Comparison of ENCODE assay signal across 9 mouse cellular contexts in the genomic region with DNA sequence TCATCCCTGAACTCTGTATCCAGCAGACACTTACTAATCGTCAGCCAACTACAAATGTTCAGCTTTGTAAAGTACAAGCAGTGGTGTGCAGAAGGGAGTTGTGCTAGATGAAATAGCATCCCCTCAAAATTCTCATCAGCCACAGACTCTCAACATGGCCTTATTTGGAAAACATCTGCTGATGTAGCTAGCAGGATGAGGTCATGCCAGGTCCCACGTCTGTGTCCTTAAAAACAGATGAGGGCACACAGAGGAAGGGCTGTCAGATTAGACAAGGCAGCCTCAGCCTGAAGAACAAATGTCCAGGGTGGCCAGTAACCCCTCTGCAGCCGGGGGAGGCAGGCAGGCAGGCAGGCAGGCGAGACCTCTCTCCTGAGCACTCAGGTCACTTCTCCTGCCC. TPM values are rescaled to one million over a fixed set of nuclear protein-coding genes. Genes with fewer than 3 reads are reported as not detected.
A peak's percentile ranks its signal among the peaks of the same experiment; 100 is the strongest.
DNase-seq lines count a peak whose midpoint lies in the region; ATAC-seq and TF ChIP-seq lines count a peak whose summit lies in the region.
"Had no signal": no experiment of that assay in that cellular context is flagged by ENCODE, and none has a peak within 500 bp of the region (broad histone marks: within the 10 kb centered on the region; RNA-seq: fewer than 3 reads in every experiment).

No protein-coding gene starts in this region.

- no peak for DNase-seq in lung, postnatal 25 days (ENCODE audit: low spot score)
- DNase-seq in skeletal muscle tissue, adult 2 months (ENCODE audit: low read depth, low spot score): peak; percentile 52
- DNase-seq in layer of hippocampus, adult 2 months (ENCODE audit: low spot score in 2 of 2): no peak
- DNase-seq in left cerebral cortex, postnatal 36 days (ENCODE audit: low spot score in 2 of 2): no peak
- no peak for DNase-seq in urinary bladder, adult 18-20 months (ENCODE audit: low spot score in 2 of 2)
- DNase-seq: layer of hippocampus, postnatal 36 days had no signal

- H3K36me3 ChIP-seq in lung, embryonic 15.5 days: no peaks in the 10 kb centered on the region
- H3K36me3 ChIP-seq in forebrain, embryonic 13.5 days (ENCODE audit: poor library complexity, severe bottlenecking): no peaks in the 10 kb centered on the region
- H3K36me3 ChIP-seq in intestine, embryonic 16.5 days (ENCODE audit: control insufficient read depth, insufficient read depth, low read length): no peaks in the 10 kb centered on the region

- no peak overlapping the region for H3K4me2 ChIP-seq in lung, embryonic 15.5 days
- peak overlapping the region; percentile 31; the same call in 1 of the 2 replicates for H3K4me2 ChIP-seq in forebrain, embryonic 13.5 days
- no peak overlapping the region for H3K4me2 ChIP-seq in intestine, embryonic 16.5 days (ENCODE audit: low read depth, low read length)

- no peak overlapping the region for H3K4me3 ChIP-seq in lung, embryonic 15.5 days
- H3K4me3 ChIP-seq in forebrain, embryonic 13.5 days: no peak overlapping the region
- no peak overlapping the region for H3K4me3 ChIP-seq in intestine, embryonic 16.5 days (ENCODE audit: low read length)
- no peak overlapping the region for H3K4me3 ChIP-seq in layer of hippocampus, adult 2 months

- ATAC-seq in lung, embryonic 15.5 days (ENCODE audit: borderline replicate concordance, extremely low read depth, low FRiP score, low TSS enrichment): no peak
- ATAC-seq in forebrain, embryonic 13.5 days: no peak
- ATAC-seq in intestine, embryonic 16.5 days: peak; percentile 36; the same call in 1 of the 2 replicates

- H3K9me3 ChIP-seq in lung, embryonic 15.5 days: no peaks in the 10 kb centered on the region
- no peaks in the 10 kb centered on the region; the same call in 1 of the 2 replicates for H3K9me3 ChIP-seq in forebrain, embryonic 13.5 days (replicated peaks)
- no peaks in the 10 kb centered on the region for H3K9me3 ChIP-seq in intestine, embryonic 16.5 days (ENCODE audit: control insufficient read depth, low read length)

- intact Hi-C loops in left cerebral cortex, postnatal 36 days (cut with DNase I): no loop called here

- peak overlapping the region; percentile 73 for H3K27ac ChIP-seq in lung, embryonic 15.5 days
- H3K27ac ChIP-seq in forebrain, embryonic 13.5 days: peak overlapping the region; percentile 82
- H3K27ac ChIP-seq in intestine, embryonic 16.5 days (ENCODE audit: low read length): peak overlapping the region; percentile 80
- H3K27ac ChIP-seq in layer of hippocampus, adult 2 months: no peak overlapping the region

- no peak for TF ChIP-seq CTCF in layer of hippocampus, adult 2 months (conservative IDR thresholded peaks at IDR 0.05)

- no peak overlapping the region for H3K9ac ChIP-seq in lung, embryonic 15.5 days
- H3K9ac ChIP-seq in forebrain, embryonic 13.5 days: peak overlapping the region; percentile 40
- peak overlapping the region; percentile 27; the same call in 1 of the 2 replicates for H3K9ac ChIP-seq in intestine, embryonic 16.5 days (ENCODE audit: low read depth, low read length)

- no peaks in the 10 kb centered on the region for H3K27me3 ChIP-seq in lung, embryonic 15.5 days
- H3K27me3 ChIP-seq in forebrain, embryonic 13.5 days: no peaks in the 10 kb centered on the region
- no peaks in the 10 kb centered on the region for H3K27me3 ChIP-seq in intestine, embryonic 16.5 days (replicated peaks; ENCODE audit: control insufficient read depth, insufficient read depth, low read length)

- peaks cover 28% of the 10 kb centered on the region for H3K4me1 ChIP-seq in lung, embryonic 15.5 days
- H3K4me1 ChIP-seq in forebrain, embryonic 13.5 days: peaks cover 76% of the 10 kb centered on the region
- peaks cover 31% of the 10 kb centered on the region for H3K4me1 ChIP-seq in intestine, embryonic 16.5 days (ENCODE audit: control insufficient read depth, insufficient read depth, low read length)

- WGBS in lung, embryonic 15.5 days: 31% methylated on average over 4 of the region's 4 CpGs
- 24% methylated on average over 4 of the region's 4 CpGs for WGBS in forebrain, embryonic 13.5 days
- 30% methylated on average over 4 of the region's 4 CpGs for WGBS in intestine, embryonic 16.5 days

RNA-seq across cellular contexts. Expression of a gene that starts 56.8 kb away (rescaled TPM):
- 25.4 and 29.0 TPM in 2 replicates for polyA plus RNA-seq in lung, embryonic 15.5 days (2015; fragmentation: Nextera tagmentation; extraction: Ambion mirVana)
- polyA plus RNA-seq in forebrain, embryonic 13.5 days (2015; fragmentation: Nextera tagmentation; extraction: Ambion mirVana): 22.2 and 26.5 TPM in 2 replicates
- polyA plus RNA-seq in intestine, embryonic 16.5 days (2015; fragmentation: Nextera tagmentation; extraction: Ambion mirVana): 19.5 and 19.6 TPM in 2 replicates
- total RNA-seq in layer of hippocampus, adult 2 months (2021): 10 to 100 TPM; 39.1 to 40.2 TPM
- 1 to 10 TPM; 2.1 TPM for total RNA-seq in left cerebral cortex, postnatal 36 days (2021)
